Mouse (Mus musculus): ENCODE data around the gene Cyp26c1. TPM values are rescaled to one million over a fixed set of nuclear protein-coding genes. Genes with fewer than 3 reads are reported as not detected.

The Cyp26c1 gene
- polyA plus RNA-seq, 1 experiment from 2014 or later, result not detected

DNA sequence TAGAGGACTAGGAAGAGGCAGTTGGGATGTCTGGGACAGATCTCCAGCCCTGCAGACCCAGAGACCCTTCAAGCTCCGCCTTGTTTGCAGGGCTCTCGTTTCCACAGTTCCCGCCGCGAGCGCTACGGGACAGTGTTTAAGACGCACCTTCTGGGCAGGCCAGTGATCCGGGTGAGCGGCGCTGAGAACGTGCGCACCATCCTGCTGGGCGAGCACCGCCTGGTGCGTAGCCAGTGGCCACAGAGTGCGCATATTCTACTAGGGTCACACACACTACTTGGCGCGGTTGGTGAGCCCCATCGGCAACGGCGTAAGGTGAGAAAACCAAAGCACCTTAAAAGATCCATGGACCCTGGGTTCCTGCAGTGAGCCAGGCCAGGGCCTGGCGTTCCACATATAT lies 966 bp downstream of the Cyp26c1 start:
- Histone ChIP-seq H3K27ac (ENCODE audit: low read length) (no peak overlapping the region), H3K4me3 (ENCODE audit: low read length) (no peak overlapping the region), H3K27me3 (ENCODE audit: control insufficient read depth, insufficient read depth, low read depth, low read length) (peaks cover 86% of the 10 kb centered on the region), H3K9ac (ENCODE audit: low read length) (no peak overlapping the region), H3K4me2 (ENCODE audit: low read depth, low read length) (no peak overlapping the region), H3K36me3 (ENCODE audit: control insufficient read depth, insufficient read depth, low read length) (no peaks in the 10 kb centered on the region), H3K4me1 (replicated peaks; ENCODE audit: control insufficient read depth, insufficient read depth, low read length) (no peaks in the 10 kb centered on the region), H3K9me3 (ENCODE audit: control insufficient read depth, low read length) (no peaks in the 10 kb centered on the region)
- ATAC-seq (ENCODE audit: low read depth), result no peak
- 15% methylated on average over 23 of the region's 23 CpGs for WGBS

DNA sequence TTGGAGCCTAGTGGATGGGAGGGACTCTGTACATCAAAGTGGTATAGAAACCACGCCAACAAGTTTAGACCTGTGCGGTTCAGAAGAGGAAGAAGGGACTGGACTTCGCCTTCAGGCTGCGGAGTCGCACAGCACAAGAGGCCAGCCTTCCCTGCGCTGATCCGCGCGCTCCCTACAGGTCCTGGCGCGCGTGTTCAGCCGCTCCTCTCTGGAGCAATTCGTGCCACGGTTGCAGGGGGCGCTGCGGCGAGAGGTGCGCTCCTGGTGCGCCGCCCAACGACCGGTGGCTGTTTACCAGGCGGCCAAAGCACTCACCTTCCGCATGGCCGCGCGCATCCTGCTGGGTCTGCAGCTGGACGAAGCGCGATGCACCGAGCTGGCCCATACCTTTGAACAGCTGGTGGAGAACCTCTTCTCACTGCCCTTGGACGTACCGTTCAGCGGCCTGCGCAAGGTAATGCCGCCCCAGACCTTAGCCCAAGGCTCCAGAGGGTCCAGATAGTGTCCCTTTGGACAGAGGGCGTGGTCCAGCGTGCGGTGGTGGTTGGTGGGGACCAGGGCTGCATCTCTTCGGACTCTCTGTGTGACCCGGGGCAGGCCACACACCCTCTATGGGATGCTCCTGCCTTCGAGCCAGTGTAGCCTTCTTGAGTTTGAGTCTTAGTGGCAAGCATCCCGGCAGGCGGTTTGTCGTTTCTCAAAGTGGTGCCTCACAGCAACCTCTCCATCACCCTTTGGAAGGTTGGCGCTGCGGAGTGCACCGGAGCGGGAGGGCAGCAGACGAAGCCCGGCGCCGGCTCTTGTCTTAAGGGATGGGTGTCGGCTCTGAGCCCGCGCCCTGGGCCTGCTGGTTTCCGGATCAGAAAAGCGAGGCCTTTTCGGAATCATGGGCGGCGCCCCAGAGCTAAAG lies 1.8 kb downstream of the Cyp26c1 start:
- Histone ChIP-seq H3K4me1 (replicated peaks; ENCODE audit: control insufficient read depth, insufficient read depth, low read length) (no peaks in the 10 kb centered on the region), H3K27me3 (ENCODE audit: control insufficient read depth, insufficient read depth, low read depth, low read length) (peaks cover 94% of the 10 kb centered on the region), H3K9me3 (ENCODE audit: control insufficient read depth, low read length) (no peaks in the 10 kb centered on the region), H3K4me3 (ENCODE audit: low read length) (no peak overlapping the region), H3K36me3 (ENCODE audit: control insufficient read depth, insufficient read depth, low read length) (no peaks in the 10 kb centered on the region), H3K9ac (ENCODE audit: low read length) (no peak overlapping the region), H3K27ac (ENCODE audit: low read length) (no peak overlapping the region), H3K4me2 (ENCODE audit: low read depth, low read length) (no peak overlapping the region)
- ATAC-seq (ENCODE audit: low read depth), result no peak; the same call in 1 of the 2 replicates
- 4% methylated on average over 61 of the region's 62 CpGs for WGBS

DNA sequence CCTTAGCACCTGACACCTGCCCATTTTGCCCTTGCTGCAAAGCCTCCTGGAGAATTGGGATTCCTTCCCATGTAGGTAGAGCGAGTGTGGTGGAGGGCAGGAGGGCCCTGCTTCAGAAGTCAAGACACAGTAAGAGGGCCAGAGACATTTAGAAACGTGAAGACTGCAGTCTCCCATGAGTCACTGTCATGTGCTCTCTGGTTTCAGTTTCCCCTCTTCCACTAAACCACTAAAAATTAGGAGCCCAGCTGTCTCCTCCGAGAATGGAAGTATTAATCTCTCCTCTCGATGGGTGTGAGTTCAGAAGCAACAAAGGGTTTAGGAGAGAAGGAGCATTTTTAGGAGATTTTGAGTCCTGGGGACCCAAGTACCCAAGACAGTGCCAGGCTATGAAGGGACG lies 4.1 kb downstream of the Cyp26c1 start:
- Histone ChIP-seq H3K4me1 (replicated peaks; ENCODE audit: control insufficient read depth, insufficient read depth, low read length) (0 out of 2 replicates have a peak, but pooled peaks cover 4% of the 10 kb centered on the region), H3K36me3 (ENCODE audit: control insufficient read depth, insufficient read depth, low read length) (no peaks in the 10 kb centered on the region), H3K27ac (ENCODE audit: low read length) (no peak overlapping the region), H3K27me3 (ENCODE audit: control insufficient read depth, insufficient read depth, low read depth, low read length) (peaks cover 100% of the 10 kb centered on the region), H3K9me3 (ENCODE audit: control insufficient read depth, low read length) (no peaks in the 10 kb centered on the region), H3K4me2 (ENCODE audit: low read depth, low read length) (no peak overlapping the region), H3K9ac (ENCODE audit: low read length) (no peak overlapping the region), H3K4me3 (ENCODE audit: low read length) (no peak overlapping the region)
- 43% methylated on average over 5 of the region's 5 CpGs for WGBS
- no peak for ATAC-seq (ENCODE audit: low read depth)

DNA sequence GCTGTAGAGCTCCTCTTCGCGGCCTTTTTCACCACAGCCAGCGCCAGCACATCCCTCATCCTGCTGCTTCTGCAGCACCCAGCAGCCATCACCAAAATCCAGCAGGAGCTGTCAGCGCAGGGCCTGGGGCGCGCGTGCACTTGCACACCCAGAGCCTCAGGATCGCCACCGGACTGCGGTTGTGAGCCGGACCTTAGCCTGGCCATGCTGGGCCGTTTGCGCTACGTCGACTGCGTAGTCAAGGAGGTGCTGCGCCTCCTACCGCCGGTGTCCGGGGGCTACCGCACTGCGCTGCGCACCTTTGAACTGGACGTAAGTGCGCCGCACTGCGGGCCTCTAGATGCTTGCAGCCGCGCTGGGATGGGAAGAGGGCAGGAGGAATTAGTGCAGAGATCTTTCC lies 5.3 kb downstream of the Cyp26c1 start:
- no peak for ATAC-seq (ENCODE audit: low read depth)
- Histone ChIP-seq H3K27ac (ENCODE audit: low read length) (no peak overlapping the region), H3K4me1 (replicated peaks; ENCODE audit: control insufficient read depth, insufficient read depth, low read length) (peaks cover 4% of the 10 kb centered on the region; the same call in 1 of the 2 replicates), H3K9me3 (ENCODE audit: control insufficient read depth, low read length) (no peaks in the 10 kb centered on the region), H3K36me3 (ENCODE audit: control insufficient read depth, insufficient read depth, low read length) (no peaks in the 10 kb centered on the region), H3K9ac (ENCODE audit: low read length) (no peak overlapping the region), H3K4me3 (ENCODE audit: low read length) (no peak overlapping the region), H3K27me3 (ENCODE audit: control insufficient read depth, insufficient read depth, low read depth, low read length) (peaks cover 100% of the 10 kb centered on the region), H3K4me2 (ENCODE audit: low read depth, low read length) (no peak overlapping the region)
- WGBS, result 5% methylated on average over 29 of the region's 29 CpGs

DNA sequence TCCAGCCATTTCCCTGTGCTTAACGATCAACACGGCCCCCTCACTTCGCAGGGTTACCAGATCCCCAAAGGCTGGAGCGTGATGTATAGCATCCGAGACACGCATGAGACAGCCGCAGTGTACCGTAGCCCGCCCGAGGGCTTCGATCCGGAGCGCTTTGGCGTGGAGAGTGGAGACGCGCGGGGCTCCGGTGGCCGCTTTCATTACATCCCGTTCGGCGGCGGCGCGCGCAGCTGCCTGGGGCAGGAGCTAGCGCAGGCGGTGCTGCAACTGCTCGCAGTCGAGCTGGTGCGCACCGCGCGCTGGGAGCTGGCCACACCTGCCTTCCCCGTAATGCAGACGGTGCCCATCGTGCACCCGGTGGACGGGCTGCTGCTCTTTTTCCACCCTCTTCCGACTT lies 7.5 kb downstream of the Cyp26c1 start:
- Histone ChIP-seq H3K4me2 (ENCODE audit: low read depth, low read length) (peak overlapping the region; percentile 63), H3K27me3 (ENCODE audit: control insufficient read depth, insufficient read depth, low read depth, low read length) (peaks cover 100% of the 10 kb centered on the region), H3K4me1 (replicated peaks; ENCODE audit: control insufficient read depth, insufficient read depth, low read length) (peaks cover 13% of the 10 kb centered on the region; the same call in 1 of the 2 replicates), H3K4me3 (ENCODE audit: low read length) (peak overlapping the region; percentile 47), H3K9ac (ENCODE audit: low read length) (no peak overlapping the region), H3K27ac (ENCODE audit: low read length) (no peak overlapping the region), H3K9me3 (ENCODE audit: control insufficient read depth, low read length) (no peaks in the 10 kb centered on the region), H3K36me3 (ENCODE audit: control insufficient read depth, insufficient read depth, low read length) (no peaks in the 10 kb centered on the region)
- under 1% methylated on average over 40 of the region's 40 CpGs for WGBS
- no peak for ATAC-seq (ENCODE audit: low read depth)

DNA sequence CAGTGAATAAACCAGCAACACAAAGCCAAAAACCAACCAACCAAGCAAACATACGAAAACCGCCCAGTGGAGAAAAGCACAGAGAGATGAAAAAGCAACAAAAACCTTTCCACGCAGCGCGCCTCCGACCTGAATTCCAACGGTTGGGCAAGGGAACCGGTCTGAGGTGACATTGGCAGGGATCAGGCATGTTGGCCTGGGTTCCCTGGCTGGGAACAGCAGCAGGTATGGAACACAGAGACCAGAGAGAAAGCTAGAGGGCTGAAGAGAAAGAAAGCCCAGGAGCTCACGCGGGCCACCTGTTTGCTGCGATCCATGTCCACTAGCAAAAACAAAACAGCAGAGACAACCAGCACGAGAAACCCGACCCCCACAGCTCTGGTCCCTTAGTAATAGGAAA lies 9.8 kb downstream of the Cyp26c1 start:
- H3K4me2 ChIP-seq (ENCODE audit: low read depth, low read length), result no peak overlapping the region
- H3K27me3 ChIP-seq (ENCODE audit: control insufficient read depth, insufficient read depth, low read depth, low read length), result peaks cover 100% of the 10 kb centered on the region
- H3K4me3 ChIP-seq (ENCODE audit: low read length), result no peak overlapping the region
- no peak overlapping the region for H3K27ac ChIP-seq (ENCODE audit: low read length)
- peaks cover 18% of the 10 kb centered on the region; the same call in 1 of the 2 replicates for H3K4me1 ChIP-seq (replicated peaks; ENCODE audit: control insufficient read depth, insufficient read depth, low read length)
- H3K9ac ChIP-seq (ENCODE audit: low read length), result no peak overlapping the region
- whole genome bisulfite sequencing, result 39% methylated on average over 13 of the region's 13 CpGs
- H3K36me3 ChIP-seq (ENCODE audit: control insufficient read depth, insufficient read depth, low read length), result no peaks in the 10 kb centered on the region
- no peak for ATAC-seq (ENCODE audit: low read depth)
- H3K9me3 ChIP-seq (ENCODE audit: control insufficient read depth, low read length), result no peaks in the 10 kb centered on the region

DNA sequence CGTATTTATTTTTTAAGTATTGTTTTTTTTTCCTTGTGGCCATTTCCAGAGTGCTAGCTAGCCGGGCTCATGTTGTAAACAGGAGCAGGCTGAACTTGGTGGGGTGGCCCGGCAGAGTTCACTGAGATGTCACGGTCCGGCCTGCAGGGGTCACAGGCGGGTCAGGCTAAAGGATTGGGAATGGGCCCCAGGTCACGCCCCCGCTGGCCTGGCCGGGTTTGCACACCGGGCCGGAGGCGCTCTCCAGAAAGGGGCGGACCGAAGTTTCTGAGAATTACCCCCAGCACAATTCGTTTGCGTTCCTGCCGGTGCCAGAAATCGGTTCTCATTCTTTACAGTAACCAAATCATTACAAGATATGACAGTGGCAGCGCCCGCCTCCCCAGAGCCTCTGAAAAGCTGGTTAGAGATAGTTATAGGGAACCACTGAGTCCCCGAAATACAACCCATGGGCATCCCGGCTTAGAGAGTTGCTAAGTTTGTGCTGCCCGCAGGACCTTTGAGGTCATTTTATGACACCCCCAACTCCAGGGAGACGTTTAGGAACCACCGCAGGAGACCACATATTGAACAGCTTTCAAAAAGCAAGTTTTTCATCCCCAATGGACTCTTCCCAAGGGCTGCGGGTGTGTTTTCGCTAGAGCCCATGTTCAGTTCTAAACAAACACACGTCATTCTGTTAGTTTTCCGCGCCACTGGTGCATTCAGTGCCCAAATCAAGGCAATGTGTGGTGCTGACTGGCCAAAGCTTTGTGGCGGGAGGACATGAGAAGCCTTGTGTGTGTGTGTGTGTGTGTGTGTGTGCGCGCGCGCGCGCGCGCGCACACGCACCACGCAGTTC lies 10.6 kb downstream of the Cyp26c1 start:
- 4% methylated on average over 42 of the region's 42 CpGs for WGBS
- Histone ChIP-seq H3K4me2 (ENCODE audit: low read depth, low read length) (peak overlapping the region; percentile 39), H3K27ac (ENCODE audit: low read length) (no peak overlapping the region), H3K36me3 (ENCODE audit: control insufficient read depth, insufficient read depth, low read length) (no peaks in the 10 kb centered on the region), H3K9me3 (ENCODE audit: control insufficient read depth, low read length) (no peaks in the 10 kb centered on the region), H3K9ac (ENCODE audit: low read length) (no peak overlapping the region), H3K27me3 (ENCODE audit: control insufficient read depth, insufficient read depth, low read depth, low read length) (peaks cover 100% of the 10 kb centered on the region), H3K4me3 (ENCODE audit: low read length) (peak overlapping the region; percentile 17), H3K4me1 (replicated peaks; ENCODE audit: control insufficient read depth, insufficient read depth, low read length) (peaks cover 18% of the 10 kb centered on the region; the same call in 1 of the 2 replicates)
- ATAC-seq (ENCODE audit: low read depth), result no peak

DNA sequence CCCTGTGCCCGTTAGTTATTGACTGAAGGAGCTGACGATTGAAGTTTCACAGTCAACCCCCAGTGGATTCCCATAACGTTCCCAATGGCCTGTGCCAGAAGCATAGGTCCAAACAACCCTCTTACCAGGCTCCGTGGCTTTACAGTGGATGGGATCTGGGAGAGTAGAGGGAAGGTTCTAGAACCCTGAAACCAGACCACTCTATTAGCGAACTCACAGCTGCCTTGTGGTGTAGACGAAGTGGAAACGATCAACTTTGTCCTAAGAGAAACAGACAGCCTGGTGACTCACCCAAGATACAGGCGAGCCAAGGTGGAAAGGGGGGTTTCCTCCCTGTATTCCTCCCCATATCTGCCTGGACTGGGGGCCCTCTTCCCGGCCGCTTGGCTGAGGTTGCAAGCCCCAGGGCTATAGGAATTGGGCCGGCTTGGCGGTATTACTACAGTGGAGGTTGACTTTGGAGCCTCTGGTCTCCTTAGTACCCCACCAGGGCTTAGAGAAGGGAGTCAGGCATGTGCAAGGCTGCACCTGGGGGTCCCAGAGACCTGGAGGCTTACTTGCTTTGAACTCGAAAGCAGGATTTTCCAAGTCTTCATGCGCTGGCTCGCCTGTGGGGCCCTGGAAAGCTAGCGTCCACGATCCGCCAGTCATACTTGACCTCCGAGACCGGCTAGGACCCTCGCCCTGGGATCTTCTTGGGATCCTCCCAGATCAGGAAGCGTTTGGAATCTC lies 11.4 kb downstream of the Cyp26c1 start:
- Histone ChIP-seq H3K27me3 (ENCODE audit: control insufficient read depth, insufficient read depth, low read depth, low read length) (peaks cover 98% of the 10 kb centered on the region), H3K4me1 (replicated peaks; ENCODE audit: control insufficient read depth, insufficient read depth, low read length) (peaks cover 18% of the 10 kb centered on the region; the same call in 1 of the 2 replicates), H3K4me3 (ENCODE audit: low read length) (peak overlapping the region; percentile 39), H3K36me3 (ENCODE audit: control insufficient read depth, insufficient read depth, low read length) (no peaks in the 10 kb centered on the region), H3K4me2 (ENCODE audit: low read depth, low read length) (peak overlapping the region; percentile 39), H3K9ac (ENCODE audit: low read length) (no peak overlapping the region), H3K9me3 (ENCODE audit: control insufficient read depth, low read length) (no peaks in the 10 kb centered on the region), H3K27ac (ENCODE audit: low read length) (no peak overlapping the region)
- no peak for ATAC-seq (ENCODE audit: low read depth)
- 3% methylated on average over 22 of the region's 22 CpGs for WGBS
